Mouse (Mus musculus) effector memory CD4-positive, alpha-beta T cell, adult 5 months (primary cell): ENCODE measurements around the gene Phf7. TPM values are rescaled to one million over a fixed set of nuclear protein-coding genes. Genes with fewer than 3 reads are reported as not detected.

Experiments used
- polyA plus RNA-seq: library from polyadenylated mRNA; unstranded; fragments of 100-300 nt; shearing (Covaris generic); gene quantifications from one replicate; pipeline ENCODE4 v1.2.1, GENCODE M21; 2017

Gene Phf7
- 6.8 TPM for polyA plus RNA-seq

DNA sequence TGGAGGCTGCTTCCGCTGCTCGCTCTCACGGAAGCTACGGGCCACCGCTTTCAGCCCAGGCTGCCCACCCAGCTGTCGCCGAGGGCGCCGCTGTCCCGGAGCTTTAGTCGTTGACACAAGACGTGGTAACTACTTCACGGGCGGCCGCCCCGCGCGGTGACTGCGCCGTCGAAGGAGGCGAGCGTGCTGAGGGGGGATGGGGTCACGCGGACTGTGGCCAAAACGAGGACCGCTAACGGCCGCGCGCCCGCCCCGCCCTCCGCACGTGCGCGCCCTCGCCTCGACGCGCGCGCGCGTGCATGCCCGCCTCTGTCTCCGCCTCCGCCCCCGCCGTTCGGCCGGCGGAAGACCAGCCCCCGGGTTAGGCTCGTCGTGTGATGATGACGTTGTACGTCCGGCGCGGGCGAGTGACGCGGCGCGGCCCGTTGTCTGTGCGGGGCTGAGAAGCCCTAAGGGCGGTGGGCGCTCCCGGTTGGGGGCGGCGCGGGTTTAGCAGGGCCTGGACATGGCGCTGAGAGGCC is at the start of gene Phf7, which contains the start of gene Bap1:
Gene Phf7 (minus strand): TSS at position 234 of the 521 bp plus-strand sequence.
Gene Bap1 (plus strand): TSS at position 367 of the 521 bp plus-strand sequence.

DNA sequence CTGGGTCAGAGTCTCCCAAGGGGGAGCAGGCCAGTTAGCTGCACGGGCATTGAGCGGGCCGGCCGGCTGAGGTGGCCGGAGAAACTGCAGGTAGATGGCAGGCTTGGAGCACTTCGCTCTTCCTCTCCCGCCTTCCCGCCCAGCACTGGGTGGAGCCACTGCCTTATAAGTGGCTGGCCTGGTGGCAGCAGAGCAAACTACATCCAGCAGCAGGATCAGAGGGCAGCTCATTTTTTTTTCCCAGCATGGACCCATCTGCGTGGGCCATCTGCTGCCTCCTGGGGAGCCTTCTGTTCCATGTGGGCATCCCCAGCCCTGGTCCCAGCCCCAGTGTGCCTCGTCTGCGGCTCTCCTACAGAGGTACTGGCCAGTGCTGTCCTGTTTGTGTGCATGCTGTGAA is 33.5 kb downstream of the Phf7 start, which contains the start of gene Sema3g:
Gene Sema3g (plus strand): TSS at position 195 of the 400 bp plus-strand sequence.

DNA sequence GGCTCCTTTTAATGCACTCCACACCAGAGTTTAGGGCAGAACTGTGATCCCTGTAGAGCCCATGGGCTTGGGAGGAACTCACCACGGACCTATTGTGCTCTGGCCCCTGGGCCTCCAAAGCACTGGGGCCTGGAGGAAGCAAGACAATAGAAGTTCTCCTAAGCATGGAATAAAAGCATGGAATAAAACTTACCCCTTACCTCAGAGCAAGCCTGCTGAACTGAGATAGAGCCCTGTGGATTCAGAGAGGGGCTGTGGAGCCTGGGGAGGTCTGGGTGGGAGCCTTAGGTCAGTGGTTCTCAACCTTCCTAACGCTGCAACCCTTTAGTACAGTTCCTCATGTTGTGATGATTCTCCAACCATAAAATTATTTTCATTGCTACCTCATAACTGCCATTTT is 34.3 kb downstream of the Phf7 start, which contains the start of gene Nisch:
Gene Nisch (minus strand): TSS at position 101 of the 400 bp plus-strand sequence.

DNA sequence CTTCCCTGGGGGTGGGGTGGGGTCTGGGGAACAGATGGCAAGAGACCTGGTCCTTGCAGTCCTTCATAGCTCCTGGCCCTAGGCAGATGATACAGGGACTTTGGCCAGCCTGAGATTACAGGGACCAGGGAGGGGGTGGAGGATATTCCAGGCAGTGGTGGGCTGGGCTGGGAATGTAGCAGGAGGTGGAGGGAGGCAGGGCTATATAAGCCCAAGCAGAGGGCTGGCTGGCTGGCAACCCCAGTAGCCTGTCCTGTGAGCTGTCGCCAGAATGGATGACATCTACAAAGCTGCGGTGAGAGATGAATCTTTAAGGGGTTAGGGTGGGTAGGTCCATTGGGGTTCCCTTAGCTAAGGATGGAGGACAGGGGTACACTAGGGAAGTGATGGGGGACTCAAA is 43.0 kb downstream of the Phf7 start, which contains the start of gene Tnnc1:
Gene Tnnc1 (plus strand): TSS at position 229 of the 400 bp plus-strand sequence.

Other genes starting within 250 kb of the Phf7 start
- gene Glt8d1, start 249.9 kb downstream of the Phf7 start, polyA plus RNA-seq: 9.7 TPM
- 144 TPM for gene Spcs1, start 249.6 kb downstream of the Phf7 start, polyA plus RNA-seq
- 135 TPM for gene Pbrm1, start 232.2 kb downstream of the Phf7 start, polyA plus RNA-seq
- gene Gnl3, start 232.2 kb downstream of the Phf7 start, polyA plus RNA-seq: 140 TPM
- 41.6 TPM for gene Smim4, start 122.4 kb downstream of the Phf7 start, polyA plus RNA-seq
- gene Nt5dc2, start 120.3 kb downstream of the Phf7 start, polyA plus RNA-seq: not detected
- 0.76 TPM for gene Stab1, start 82.7 kb downstream of the Phf7 start, polyA plus RNA-seq
- not detected for gene Tnnc1, start 43.0 kb downstream of the Phf7 start, polyA plus RNA-seq
- gene Nisch, start 34.4 kb downstream of the Phf7 start, polyA plus RNA-seq: 242 TPM
- not detected for gene Sema3g, start 33.5 kb downstream of the Phf7 start, polyA plus RNA-seq
- 78.6 TPM for gene Bap1, start 133 bp upstream of the Phf7 start, polyA plus RNA-seq
- not detected for gene Dnah1, start 72.6 kb upstream of the Phf7 start, polyA plus RNA-seq
- 47.1 TPM for gene Capn7, start 85.3 kb upstream of the Phf7 start, polyA plus RNA-seq
- gene Sh3bp5, start 184.8 kb upstream of the Phf7 start, polyA plus RNA-seq: 38.5 TPM
- gene Eaf1, start 243.1 kb upstream of the Phf7 start, polyA plus RNA-seq: 22.1 TPM
- 26.0 TPM for gene Mettl6, start 243.7 kb upstream of the Phf7 start, polyA plus RNA-seq